Mouse (Mus musculus) neutrophil, adult 5-6 weeks (primary cell): ENCODE results near the gene Reg4. TPM values are rescaled to one million over a fixed set of nuclear protein-coding genes. Genes with fewer than 3 reads are reported as not detected.

Source experiments
- ATAC-seq: fragments of 151-379, 151-347 bp; 2 replicates; pipeline ENCODE4 v1.8.0; 2017; ENCODE audit warnings: mild to moderate bottlenecking, moderate TSS enrichment; ENCODE audit not compliant: insufficient number of reproducible peaks, poor library complexity, low FRiP score, severe bottlenecking; ENCODE audit errors: extremely low read depth
- total RNA-seq: library from RNA; stranded (forward); fragments of 200-1000 nt; gene quantifications from 2 replicates; pipeline ENCODE4 v1.2.3, GENCODE M21; 2017

Reg4 gene
- total RNA-seq, 1 experiment from 2014 or later: not detected

DNA sequence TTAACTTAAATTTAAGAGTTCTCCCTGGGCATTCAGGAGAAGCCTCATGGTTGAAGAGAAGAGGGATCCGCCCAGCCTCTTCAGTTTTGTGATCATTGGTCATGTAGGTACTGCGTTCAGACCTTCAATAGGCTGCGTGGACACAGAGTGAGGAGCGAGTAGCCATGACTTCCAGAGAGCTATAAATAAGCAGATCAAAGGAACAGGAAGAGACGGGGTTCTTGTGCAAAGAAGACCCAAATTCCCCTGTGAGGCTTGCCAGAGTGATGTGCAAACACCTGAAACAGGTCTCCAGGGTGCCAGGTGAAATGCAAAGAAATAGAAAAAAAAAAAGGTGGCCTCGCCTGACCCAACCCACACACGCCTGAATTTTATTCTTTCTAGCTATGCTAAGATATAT, 8.0 kb downstream of the Reg4 start:
- ATAC-seq: no peak

DNA sequence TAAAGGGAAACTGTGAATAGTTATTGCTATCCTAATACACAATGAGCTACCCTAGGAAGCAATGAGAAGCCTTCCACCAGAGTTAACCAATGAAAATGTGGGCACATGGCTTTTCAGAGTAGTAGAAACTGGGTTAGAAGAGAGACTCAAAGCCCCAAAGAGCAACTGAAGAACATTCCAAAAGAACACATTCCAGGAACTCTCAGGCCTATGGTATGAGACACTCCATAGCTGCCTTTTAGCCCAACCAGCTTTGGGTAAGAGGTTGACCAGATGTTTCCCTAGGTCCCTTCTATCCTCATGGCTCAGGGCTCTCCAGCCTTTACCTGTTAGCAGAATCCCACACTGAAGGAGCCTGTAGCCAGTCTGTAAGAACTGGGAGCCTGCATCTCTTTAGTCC, 11.5 kb downstream of the Reg4 start:
- no peak for ATAC-seq

DNA sequence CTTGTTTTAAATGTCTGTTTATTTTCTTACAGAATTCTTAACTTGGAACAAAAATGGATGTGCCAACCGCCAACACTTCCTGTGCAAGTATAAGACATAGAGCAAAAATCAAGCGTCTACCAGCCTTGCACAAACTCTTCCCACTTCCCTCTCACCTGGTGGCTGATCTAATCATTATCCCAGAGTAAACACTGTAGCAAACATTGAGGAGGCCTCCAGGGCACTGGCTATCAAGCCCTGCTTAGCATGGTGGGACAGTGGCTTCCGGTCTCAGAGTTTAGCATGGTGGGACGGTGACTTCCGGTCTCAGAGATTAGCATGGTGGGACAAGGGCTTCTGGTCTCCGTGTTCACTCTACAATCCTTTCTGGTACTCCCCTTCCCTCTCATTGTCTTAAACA, 14.3 kb downstream of the Reg4 start:
- ATAC-seq: no peak

DNA sequence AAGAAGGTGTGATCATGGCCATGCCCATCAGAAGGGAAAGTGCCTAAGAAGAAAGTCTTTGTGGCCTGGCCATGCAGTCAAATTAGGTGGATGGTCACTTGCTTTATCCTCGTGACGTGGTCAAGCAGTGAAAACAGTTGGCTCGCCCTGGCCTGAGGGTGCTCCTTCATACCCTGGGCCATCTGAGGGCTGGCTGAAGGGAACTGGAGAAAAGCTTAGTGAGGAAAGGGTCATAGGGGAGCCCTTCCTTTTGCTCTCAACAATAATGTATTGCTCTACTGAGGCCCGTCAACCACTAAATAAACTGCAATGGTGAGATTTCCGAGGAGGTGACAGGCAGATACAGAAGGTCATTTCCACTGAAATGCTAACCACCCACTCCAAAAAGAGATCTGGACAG, 15.3 kb downstream of the Reg4 start:
- ATAC-seq: no peak

DNA sequence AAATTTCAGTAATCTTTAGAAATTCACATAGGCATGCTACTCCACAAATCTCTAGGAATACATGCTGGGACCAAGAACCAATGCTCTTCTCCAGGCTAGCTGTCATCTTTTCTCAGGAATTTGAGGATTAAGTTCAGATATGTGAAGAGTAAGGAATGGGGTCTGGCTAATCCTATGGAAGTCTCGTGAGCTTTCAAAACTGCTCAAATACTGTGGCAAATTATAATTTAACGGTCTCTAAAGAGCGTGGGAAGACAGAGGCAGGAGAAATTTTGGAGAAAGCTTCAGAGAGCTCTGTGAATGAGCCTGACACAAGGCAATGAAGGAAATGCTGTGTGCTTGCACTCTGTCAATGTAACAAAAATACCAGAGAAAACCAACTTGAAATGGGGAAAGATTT, 16.2 kb downstream of the Reg4 start:
- no peak for ATAC-seq

DNA sequence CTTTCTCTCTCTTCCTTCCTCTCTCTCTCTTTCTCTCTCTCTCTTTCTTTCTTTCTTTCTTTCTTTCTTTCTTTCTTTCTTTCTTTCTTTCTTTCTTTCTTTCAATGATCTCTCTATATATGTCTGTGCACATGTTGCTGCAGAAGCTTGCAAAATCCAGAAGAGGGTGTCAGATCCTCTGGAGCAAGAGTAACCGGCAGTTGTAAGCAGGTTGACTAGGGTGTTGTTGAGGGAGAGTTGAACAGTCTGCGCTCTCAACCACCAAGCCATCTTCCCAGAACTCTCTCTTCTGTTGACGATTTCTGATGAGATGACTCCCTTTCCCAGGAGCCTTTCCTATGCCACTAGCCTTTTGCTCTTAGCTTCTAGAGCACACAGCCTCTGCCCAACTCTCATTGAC, 20.1 kb downstream of the Reg4 start:
- no peak for ATAC-seq

DNA sequence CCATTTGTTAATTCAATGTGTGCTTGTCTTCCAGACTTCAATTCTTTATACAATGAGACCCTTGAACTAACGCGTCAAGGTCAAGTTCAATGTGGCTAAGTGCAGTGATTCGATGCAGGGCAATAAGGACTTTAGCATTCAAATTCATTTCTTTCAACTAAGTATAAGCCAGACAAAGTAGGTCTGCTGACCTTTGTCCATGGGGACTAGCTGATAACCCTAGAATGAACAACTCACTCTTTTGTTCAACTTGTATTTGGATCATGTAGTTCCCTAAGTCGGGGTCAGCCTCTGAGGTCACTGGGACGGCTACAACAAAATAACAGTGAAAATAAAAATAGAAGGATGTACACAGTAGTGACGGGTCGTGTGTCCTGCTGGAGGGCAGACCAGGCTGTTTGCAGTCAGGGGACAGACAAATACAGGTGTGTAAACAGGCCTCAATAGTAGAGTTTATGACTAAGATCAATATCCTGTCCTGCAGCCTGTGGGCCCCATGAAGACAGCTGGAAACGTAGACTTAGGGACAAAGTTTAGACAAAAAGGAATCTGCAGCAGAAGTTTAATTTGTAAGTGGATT, 20.6 kb downstream of the Reg4 start:
- no peak for ATAC-seq

DNA sequence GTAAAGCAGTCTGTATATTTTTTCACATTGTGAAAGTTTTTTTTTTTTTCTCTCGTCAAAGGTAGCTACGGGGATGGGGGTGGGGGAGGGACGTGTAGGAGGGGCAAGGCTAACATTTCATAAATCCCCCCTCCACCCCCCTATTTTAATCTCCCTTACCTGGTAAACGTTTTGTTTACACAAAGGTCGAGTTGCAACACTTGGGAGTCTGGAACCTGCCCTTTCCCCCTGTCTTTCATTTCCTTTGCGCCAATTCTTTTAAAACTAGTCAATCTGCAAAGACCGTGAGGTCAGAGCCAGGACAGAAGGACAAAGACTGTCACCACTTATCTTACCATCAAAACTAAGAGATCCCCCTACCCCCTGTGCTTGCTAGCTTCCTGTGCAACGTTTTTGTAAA, 23.9 kb downstream of the Reg4 start:
- no peak for ATAC-seq

DNA sequence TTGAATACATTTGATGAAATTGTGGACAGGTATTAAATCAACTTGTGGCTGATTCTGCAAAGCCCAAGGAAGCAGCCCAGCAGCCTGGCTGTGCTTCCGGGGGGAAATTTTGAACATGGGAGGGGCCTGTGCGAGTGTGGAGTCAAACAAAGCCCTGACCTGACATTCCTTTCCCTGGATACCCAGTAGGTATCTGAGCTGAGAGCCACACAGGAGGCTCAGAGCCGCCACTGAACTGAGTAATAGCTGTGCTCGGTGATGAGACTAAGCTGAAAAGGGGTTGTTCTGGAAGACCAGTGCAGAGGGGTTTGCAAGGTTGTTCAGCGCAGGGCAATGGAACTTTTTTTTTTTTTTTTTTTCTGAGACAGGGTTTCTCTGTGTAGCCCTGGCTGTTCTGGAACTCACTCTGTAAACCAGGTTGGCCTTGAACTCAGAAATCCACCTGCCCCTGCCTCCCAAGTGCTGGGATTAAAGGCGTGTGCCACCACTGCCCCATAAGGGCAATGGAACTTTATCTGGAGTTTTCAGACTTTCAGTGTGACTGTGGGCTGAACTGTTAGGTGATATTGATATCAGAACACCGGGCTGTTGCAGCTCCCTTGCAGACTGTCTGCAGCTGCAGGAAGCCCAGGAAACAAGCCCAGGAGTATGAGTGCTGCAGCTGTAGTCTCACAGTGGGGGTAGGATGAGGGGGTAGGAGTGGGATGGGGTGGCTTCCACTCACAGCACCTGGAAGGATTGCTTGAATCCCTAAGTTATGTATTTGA, 25.2 kb downstream of the Reg4 start:
- ATAC-seq: no peak

DNA sequence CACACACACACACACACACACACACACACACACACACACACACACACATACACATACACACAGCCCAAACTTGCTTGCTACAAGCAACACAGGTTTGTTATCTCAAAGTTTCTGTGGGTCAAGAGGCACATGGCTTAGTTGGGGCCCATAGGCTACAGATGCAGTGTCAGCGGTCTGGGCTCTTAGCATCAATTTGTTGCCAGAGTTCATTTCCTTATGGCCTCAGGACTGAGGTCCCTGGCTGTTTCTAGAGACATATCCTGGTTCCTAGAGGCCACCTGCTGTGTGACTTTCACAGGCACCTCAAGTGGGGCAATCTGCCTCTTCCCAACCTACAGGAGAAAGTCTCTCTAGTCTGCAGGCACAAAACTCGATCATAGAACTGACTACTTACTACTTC, 27.4 kb downstream of the Reg4 start:
- no peak for ATAC-seq

DNA sequence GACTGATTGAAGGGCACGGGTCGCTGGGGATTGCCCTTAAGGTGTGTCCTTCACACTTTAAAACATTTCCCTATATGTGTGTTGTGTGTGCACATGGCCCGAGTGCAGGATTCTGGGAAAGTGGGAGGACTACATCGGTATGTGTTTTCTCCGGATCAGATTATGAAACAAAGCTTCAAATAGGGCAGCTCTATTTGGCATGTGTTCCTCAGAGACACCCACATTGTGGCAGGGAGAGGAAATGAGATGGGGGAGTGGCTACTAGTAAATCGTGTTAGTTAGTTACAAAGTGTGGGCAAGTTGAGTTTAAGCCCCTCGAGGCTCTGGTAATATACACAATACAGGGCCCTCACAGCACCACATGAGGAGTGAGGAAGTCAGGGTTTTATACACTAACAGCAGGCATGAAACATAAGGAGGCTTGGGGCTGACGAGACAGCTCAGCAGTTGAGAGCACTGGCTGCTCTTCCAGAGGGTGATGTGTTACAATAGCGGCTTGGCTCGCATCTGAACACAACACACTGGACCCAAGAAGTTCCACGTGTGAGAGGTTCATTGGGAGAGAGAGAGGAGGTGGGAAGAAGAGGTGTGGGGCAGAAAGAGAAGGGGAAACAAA, 28.0 kb downstream of the Reg4 start:
- no peak for ATAC-seq

DNA sequence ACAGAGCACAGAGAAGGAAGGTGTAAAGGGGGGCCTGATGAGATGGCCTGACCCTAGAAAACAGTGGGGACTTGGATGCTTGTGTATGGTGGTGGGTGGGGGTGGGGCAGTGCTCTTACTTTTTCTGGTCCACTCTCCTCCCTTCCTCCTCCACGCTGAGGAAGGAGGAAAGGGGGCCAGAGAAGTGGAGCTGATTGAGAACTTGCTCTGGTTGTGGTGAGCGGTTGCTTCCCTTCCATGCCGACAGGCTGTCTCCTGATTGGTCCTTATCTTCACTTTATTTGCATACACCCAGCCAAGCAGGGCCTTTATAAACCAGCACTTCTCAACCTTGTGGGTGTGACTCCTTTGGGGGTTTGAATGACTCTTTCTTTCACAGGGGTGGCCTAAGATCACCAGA, 32.1 kb downstream of the Reg4 start:
- ATAC-seq: no peak

DNA sequence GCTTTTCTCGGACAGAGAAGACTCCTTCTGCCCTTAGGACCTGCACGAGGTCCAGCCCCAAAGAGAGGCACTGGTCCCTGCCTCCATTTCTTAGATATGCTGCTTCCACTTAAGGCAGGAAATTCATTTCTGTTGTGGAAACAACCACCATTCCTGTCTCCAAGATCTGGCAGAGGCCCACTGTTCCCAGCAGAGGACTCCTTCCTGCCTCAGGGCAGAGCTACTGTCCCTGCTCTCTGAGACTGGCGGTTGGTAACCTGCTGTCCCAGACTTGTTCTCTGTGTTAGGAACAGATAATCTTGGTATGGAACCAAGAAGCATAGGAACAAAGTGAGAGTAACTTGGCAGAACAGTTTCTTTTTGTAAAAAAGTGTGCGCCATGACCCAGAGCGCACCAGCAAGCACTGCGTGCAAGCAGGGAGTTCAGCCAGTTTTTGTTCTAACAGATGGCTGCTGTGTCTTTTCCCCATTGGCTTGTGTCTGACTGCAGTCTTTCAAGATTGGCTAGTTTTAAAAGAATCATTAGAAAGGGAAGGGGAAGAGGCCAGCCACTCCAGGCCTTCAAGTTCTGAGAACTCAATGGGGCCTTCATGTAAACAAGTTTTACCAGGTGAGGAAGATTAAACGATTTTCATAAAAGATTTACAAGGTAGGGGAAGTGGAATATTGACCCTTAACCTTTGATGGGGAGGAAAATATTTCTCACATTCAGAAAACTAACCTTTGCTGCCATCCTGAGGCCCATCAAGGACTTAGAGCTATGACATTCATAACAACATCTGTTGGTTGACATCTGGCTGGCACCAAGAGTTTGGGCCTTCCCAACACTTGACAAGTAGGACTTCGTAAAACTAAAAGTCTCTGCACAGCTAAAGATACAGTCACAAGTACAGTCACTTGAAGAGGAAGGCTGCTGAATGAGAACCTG, 33.0 kb downstream of the Reg4 start:
- no peak for ATAC-seq

DNA sequence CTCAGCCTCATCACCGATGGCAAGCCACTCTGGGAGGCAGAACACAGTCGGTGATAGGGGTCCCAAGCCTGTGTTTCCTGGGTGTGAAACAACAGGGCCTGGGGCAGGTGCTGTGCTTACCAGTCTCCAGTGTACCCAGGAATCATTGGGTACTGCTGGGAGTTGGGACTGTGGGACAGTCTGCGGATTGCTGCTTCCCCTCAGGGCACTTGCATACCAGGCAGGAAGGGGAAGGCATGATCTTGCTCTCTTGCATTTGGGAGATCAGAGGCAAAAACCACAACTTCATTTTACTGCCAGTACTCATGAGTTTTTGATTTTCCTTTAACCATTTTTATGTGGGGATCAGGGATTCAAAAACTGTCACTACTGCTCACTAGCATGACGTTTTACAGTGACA, 36.8 kb downstream of the Reg4 start:
- ATAC-seq: no peak

DNA sequence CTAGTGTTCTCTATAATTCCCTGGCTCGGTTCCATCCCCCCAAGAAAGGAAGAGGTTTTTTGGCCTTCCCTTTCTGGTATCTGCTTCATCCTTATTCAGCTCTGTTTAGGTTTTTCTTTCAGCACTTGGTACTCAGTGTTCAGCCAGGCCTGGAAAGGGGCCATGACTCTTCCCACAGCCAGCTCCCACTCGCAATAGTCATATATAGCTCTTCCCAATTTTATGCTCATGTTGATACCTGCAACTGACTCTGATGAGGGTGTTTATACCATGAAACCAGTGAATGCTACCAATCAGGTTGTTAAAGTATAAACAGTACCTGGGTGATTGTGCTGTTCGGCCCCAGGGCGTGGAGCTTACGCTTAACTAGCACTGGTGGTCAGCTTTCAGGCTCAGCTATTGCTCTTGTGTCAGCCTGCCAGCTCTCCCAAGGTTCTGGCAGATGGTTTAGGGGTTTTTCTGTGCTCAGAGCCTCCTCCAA, 37.4 kb downstream of the Reg4 start:
- ATAC-seq: no peak

DNA sequence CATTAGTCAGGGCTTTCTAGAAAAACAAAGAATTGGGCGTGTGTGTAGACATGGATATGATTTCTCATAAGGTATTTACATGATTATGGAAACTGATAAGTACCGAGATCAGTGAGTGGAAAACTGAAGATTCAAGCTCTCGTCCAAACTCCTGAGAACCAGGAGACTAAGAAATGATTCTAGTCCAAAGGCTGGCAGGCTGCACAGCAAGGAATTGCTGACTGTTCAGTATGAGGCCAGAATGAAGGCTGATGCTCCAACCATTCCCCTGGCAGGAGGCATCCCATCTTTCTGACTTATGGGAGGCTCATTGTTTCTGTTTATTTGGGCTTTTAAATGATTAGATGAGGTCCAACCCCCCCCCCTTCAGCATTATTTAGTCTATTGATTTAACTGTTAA, 38.6 kb downstream of the Reg4 start:
- no peak for ATAC-seq

DNA sequence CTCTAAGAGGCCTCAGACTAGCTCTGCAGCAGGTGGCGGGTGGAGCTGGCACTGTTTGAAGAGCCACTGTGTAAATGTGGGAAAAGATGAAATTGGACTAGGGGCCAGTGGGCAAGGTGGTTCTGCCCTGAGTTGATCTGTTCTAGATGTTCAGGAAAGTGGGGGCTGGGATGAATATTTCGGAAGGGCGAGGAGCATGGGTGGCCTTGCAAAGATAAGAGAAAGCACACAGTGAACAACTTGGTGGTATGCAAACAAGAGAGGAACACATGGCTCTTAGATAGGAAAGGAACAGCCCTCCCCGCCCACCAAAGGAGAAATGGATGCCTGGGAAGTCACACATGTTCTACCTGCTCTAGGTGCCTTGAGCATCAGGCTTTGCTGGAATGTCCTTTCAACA, 39.5 kb downstream of the Reg4 start:
- ATAC-seq: no peak

DNA sequence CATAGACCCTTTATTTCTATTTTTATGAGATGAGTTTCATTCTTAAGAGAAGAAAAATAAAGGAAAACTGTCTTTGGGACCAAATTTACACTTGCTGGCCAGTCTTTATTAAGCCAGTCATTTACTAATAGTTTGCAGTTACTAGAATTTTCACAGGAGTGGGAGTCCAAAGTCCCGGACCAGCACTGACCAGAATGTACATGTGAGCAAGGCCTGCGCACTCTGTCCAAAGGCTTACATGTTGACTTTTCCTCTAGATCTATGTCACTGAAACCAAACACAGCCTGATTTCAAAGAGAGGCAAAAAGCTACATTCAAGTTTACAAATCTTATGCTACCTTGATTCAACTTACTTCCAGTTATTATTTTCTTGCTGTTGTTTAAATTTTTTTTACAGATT, 40.2 kb downstream of the Reg4 start:
- no peak for ATAC-seq

DNA sequence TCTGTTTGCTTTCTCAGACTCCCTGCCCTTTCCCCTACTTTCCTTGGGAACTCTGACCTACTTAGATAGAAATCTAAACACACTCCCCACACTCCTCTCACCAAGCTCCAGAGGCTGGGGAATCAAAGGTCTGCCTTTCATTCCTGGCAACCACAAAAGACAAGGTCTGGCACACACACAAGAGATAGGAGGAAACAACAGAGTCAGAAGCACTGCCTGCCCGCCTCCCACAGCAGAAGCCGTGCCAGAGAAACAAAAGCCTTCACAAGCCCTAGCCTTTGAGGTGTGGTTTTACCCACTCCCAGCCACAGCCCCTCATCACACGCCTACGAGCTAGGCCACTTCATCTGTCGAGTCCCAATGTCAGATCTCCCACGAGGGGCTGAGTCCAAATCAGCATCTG, 45.3 kb downstream of the Reg4 start:
- no peak for ATAC-seq
